Mouse (Mus musculus) monocyte, adult 5-6 weeks (primary cell): ENCODE results near the gene Cacna1b. TPM values are rescaled to one million over a fixed set of nuclear protein-coding genes. Genes with fewer than 3 reads are reported as not detected.

Experiments
- ATAC-seq: fragments of 153-309, 156-312 bp; replicated peaks from 2 replicates; pipeline ENCODE4 v1.8.0; 2017; ENCODE audit warnings: mild to moderate bottlenecking; ENCODE audit not compliant: low TSS enrichment, insufficient number of reproducible peaks, severe bottlenecking, poor library complexity, low FRiP score
- total RNA-seq: library from RNA; stranded (forward); fragments of 200-1000, 200-491, 200-594 nt; gene quantifications from 3 replicates; pipeline ENCODE4 v1.2.3, GENCODE M21; 2017

The Cacna1b gene
- not detected in 3 replicates for total RNA-seq

DNA sequence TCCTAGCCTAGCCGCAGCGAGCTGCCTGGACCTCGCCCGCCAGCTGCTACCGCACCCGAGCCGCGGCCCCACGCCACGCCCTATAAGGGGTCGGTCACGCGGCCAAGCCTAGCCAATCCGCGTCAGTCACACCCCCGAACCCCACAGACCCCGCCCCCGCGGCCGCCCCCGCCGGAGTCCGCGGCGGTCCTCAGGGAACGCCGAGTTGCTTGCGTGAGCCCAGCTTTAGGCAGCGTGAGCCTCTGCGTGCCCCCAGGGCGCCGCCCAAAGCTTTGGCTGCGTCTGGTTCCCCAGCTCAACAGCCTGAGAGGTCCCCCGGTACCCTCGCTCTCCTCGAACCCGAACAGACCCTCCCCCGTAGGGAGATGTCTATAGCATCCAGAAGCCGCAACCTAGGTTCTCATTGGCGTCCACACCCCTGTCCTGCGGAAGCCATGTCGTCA is at the start of gene Cacna1b:
TSS of gene Cacna1b (minus strand) at position 38 of the 443 bp plus-strand sequence.
- ATAC-seq, result no peak

DNA sequence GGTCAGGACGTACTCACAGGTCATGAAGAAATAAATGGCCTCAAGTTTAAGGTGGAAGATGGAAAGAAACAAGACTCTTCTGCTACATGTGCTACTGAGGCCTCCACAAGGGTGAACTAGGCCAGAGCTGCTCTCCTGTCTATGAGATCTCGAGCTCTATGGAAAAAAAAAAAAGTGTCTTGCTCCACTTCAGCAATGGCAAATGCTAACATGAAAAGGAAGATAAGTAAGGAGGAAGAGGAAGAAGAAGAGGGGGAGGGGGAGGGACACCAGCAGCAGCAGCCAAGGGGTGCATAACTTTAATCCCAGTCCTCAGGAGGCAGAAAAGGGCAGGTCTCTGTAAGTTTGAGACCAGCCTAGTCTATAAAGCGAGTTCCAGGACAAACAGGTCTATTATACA is 46.8 kb upstream of the Cacna1b start:
- no peak for ATAC-seq

DNA sequence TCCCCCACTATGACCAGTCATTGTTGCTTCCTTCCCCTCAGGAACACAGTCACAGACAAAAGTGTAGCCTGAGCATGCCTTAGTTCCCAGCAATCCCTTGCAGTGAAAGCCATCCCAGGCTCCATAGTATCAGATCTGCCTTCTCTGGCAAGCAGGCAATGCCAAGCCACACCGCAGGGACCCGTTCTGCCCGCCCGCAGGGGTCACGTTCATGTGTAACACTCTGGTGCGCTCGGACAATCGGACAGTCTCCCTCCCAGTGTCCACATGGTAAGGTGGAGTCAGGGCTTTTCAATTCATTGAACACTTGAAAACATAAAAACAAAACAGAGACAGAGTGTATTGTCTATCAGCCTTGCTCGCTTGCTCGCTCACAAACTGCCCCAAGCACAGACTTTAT is 44.7 kb upstream of the Cacna1b start:
- no peak for ATAC-seq

DNA sequence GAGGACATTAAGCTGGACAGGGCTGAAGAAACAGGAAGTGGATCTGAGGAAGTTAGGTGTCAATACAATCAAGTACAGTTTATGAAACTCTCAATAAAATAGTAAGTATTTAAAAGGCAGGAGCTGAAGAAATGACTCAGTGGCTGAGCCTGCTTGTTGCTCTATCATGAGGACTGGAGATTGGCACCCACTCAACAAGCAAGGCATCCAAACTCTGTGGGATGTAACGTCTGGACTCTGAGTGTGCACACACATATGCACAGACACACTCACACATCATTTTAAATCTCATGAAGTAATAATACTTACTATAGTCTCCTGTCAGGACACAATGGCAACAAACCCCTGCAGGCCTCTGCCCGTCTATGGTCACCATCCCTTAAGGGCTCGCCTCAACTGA is 44.1 kb upstream of the Cacna1b start:
- no peak for ATAC-seq

DNA sequence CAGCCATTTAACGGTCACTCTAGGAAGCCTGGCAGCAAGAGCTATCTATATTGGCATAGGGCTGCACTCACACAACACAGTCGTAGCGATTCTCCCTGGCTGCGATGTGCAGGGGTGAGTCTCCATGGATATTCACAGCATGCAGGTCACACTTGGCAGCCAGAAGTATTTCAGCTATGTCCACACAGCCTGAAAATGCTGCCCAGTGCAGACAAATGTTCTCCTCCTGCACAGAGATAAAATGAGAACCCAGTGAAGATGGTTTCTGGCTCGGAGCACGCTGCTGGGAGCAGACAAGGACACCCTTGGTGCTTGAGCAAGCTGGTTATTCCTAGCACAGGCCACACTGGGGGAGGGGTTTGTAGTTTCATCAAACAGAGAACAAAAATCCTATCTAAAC is 43.2 kb upstream of the Cacna1b start:
- no peak for ATAC-seq

DNA sequence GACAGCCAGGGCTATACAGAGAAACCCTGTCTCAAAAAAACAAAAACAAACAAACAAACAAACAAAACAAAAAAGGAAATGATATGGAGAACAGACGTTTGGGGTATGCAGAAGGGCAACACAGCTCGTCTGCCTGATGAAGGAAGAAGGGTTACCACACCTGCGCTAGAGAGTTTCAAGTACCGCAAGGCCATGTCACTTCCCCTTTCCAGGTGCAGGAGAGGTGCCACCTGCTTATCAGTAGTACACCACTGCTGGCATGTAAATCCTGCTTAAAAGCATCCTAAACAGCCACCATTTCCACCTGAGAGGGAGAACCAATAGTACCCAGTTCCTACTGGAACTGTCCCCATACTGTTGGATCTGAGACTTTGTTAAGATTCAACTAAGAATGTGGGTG is 42.7 kb upstream of the Cacna1b start:
- ATAC-seq, result no peak

DNA sequence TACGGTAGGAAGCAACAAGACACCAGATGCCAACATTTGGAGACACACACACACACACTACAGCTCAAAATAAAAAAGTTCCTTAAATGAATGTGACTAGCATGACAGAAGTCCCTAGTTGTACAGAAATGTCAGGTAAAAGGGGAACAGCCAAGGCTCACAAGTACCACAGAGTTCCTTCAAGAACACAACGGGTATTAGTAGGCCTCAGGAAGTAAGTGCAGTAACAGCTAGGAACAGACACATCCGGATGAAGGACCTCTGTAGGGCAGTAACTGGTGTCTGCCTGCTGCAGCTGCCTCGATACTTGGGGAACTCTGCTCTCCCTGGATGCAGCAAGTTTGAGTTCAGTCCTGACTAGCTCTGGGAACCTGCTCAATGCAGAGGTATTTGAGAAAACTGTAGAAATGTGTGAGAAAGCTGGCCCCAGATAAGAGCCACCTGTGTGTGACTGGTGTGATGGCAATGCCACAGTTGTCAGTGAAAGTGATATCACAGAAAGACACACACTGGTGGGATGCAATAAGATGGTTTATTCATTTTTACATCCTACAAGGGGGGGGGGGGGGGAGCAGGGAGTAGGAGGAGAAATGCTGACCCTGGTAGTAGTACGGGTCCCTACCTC is 34.0 kb upstream of the Cacna1b start:
- ATAC-seq, result no peak

DNA sequence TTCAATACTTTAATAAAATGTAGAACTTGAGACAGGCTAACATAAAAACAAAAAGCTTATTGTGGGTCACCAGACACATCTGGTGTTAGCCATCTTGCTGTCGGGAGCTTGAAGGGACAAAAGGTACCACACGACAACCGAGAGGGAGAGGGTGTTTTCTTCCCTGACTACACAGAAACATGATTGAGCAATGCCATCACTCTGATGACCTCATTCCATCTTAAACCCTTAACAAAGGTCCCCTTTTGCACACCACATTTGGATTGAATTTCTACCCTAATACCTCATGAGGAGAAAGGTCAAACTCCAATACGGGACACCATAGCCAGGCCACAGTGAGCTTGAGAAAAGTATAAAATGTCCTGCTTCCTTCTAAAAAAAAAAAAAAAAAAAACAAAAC is 24.3 kb upstream of the Cacna1b start:
- no peak for ATAC-seq

DNA sequence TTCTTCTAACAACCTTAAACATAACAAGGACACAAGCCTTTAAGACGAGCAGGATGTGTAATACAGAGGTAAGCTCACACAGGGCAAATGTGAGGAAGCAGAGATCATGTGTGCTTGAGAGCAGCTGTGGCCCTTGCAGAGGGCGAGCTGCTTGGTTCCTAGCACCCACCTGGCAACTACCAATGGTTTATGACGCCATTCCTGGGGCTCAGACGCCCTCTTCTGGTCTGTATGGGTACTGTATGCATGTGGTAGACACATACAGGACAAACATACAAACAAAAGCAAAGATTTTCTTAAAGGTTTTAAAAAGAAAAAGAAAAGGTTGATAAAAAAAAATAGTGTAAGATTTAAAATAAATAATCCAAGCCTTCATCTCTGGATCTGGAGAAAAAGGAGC is 18.3 kb upstream of the Cacna1b start:
- no peak for ATAC-seq

DNA sequence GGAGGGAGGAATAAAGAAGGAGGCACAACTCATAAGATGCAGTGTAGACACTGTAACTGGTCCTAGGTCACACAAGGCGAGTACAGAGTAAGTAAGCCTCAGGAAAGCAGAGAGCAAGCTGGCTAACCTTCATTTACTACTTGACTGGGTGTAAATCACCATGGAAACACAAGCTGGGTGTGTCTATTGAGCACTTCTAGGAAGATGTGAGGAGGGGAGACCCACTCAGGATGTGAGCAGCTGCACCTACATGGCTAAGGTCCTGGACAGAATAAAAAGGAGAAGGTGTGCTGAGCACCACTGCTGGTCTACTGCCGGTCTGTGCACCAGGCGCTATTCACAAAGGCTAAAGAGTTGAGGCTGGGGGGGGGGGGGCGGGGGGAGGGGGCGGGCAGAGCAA is 13.9 kb upstream of the Cacna1b start:
- ATAC-seq, result no peak

DNA sequence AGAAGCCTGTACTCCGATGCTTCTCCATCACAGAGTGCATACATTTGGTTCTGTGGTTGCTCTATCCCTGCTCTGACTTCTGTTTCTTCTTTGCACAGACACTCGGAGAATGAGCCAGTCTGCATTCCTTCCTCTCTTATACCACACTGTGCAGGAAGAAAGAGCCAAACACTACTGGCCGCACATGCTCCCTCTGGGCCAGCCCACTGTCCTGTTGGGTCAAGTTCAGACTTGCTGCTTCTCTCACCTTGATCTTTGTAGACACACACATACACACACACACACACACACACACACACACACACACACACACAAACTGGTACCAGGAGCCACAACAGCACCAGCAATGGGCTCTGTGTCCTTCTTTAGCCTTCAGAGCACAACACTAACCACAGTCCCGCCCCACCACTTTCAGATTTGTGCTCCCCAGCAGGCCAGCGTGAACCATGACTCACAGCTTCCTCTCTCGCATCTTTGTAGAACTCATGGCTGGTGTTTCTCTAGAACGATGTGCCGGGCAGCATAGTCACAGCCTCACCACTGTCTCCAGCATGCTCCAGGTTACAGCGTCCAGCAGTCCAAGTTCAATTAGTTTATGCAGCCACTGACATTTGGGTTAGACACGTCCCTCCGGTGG is 13.1 kb upstream of the Cacna1b start:
- ATAC-seq, result no peak

DNA sequence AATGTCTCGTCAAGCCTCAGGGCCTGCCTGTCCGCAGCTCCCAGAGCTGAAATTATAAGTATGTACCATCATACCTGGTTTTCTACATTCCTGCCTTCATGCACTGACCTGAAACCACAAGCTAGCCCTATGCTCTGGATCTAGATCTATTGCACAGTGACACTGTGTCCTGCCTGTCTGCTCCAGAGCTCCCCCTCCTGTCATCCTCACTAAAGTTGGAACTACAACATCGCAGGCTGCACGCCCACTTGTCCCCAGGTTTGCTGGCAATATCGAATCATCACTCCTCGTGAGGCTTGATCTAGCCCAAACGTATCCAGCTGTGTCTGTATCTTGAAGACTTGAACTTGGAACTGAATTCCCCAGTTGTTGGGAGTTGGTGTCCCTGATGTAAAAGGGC is 11.9 kb upstream of the Cacna1b start:
- ATAC-seq, result no peak

DNA sequence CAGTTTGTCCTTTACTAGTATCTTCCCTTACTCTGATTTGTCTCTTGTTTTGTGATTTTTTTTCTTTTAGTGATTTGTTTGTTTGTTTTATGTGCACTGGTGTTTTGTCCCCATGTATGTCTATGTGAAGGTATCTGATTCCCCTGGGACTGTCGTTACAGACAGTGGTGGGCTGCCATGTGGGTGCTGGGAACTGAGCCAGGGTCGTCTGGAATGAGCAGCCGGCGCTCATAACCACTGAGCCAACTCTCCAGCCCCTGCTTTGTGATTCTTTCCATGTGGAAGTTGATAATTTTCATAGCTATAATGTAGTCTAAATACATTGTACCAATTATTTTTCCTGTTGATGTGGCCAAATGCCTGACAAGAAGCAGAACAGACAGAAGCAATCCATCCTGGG is 7.9 kb upstream of the Cacna1b start:
- ATAC-seq, result no peak

DNA sequence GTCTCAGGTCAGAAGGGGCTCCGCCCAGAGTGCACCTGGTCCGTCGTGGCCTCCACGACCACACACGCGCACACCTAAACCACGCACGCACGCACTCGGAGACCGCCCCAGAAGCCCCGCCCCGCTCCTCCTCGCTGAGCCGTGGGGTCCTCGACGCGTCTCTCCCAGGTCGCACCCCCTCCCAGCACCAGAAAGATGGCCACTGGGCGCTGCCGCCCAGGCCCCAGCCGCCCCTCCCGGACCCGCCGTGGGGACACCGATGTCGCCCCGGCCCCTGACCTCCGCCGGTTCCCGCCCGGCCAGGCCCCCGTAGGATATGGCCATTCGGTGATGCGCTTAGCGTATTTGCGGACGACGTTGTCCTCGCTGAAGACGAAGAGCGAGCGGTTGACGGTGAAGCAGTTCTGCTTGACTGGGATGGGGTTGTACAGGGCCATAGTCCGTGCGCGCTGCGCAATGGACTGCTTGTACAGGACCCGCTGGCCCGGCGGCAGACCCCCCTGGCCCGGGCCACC is 449 bp downstream of the Cacna1b start:
- no peak for ATAC-seq

DNA sequence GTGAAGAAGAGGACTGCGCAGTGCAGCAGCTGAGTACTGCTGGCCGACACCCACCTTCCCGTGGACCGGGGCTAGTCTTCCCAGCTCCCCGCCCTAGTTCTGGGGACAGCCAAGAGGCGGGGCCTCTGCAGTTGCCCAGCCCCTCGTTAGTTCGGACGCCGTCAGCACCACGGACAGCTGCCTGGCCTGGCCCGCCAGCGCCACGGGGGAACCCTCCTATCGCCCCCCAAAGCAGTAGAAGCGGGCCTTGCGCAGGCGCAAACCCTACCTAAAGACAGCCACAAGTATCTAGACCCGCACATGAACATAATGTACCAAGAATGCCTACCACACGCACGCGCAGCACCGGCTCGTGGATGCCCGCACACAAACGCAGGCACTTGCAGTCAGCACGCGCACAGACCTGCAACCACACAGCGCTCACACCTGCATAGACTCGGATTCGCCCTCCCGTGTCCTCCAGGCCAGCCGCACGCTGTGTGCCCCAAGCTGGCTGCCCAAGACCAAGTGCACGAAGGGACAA is 968 bp downstream of the Cacna1b start:
- 0 out of 2 replicates have a peak, but pooled peaks have one; percentile 9 for ATAC-seq

DNA sequence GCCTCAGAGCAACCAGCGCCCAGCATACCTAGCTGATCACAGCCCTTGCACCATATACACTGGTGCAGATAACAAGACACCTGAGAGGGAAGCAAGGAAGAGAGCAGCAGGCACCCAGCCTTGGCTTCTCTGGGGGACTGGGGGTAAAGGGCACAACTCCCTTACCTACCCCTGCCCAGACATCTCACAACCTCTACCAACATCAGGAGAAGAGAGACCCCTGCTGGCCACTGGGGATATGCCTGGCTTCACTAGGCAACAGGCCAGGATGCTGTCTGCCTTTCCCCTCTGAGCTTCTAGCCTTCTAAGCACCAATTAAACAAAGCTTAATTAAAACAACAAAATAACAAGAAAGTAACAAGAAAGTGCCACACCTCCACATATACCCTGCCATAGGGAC is 7.7 kb downstream of the Cacna1b start:
- ATAC-seq, result no peak

DNA sequence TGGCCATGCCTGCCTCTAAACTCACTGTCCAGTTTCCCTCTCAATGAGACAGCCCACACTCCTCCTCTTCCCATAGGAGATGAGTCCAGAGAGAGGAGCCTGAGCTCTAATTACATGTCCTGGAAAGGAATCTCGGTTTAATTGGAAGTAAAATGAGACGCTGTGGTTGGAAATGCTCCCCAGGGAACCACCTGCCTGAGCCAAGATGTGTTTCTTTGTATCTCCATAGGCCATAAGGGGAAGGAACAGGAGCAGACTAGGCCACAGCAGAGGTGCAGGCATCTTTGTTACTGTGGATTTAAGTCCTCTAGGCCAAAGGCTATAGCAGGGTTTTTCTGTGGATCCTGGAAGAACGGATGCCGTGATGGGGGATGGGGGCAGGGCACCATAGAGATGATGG is 10.4 kb downstream of the Cacna1b start:
- ATAC-seq, result no peak

DNA sequence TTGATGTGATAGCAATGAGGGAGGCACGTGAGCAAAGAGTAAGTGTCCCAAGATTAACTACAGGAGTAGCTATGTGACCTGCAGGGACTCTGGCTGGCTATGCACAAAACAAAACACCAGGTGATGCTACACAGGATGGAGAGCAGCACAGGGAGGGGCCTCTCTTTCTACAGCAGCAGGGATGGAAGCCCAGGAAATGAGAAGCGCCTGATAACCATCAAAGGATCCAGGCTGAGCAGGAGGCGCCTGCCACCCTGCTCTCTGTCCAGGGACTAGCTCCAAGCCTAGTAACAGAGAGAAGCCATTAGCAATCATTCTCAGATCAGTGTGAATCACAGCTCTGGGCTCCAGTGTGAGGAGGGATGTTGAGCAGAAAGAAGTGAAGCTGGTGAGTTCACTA is 12.9 kb downstream of the Cacna1b start:
- no peak for ATAC-seq

DNA sequence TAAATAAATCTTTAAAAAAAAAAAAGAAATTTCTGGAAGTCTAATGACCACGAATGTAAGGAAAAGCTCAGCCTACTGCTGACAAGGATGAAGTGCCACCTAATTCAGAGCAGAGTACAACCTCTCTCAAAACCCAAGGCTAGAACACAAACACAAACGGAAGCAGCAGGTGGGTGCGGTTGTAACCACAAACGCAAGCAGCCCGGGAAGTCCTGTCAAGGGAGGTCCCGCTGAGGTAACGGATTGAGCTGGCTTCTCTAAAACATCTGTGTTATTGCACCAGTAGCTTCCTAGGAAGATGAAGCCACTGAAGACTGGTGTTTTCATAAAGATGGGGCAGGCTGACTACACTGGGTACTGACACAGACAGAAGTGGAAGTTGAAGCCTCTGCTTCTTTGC is 15.1 kb downstream of the Cacna1b start:
- peak; percentile 43; the same call in 1 of the 2 replicates for ATAC-seq

DNA sequence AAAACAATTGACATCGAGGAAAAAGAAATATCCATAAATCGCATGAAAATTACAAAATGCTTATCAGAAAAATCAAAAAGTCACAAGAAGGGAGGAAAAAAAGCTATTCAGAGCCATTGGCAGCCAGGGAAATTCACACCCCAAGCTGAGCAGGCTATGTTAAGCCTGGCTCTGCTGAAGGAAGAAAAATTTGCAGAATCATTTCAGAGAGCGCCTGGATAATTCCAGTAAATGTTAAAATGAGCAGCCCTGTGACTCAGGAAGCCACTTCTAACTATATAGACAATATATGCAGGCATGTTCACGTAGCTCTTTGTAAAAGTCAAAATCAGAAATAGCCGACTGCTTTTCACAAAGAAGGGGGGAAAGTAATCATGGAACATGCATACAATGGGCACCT is 23.3 kb downstream of the Cacna1b start:
- ATAC-seq, result no peak
